Mouse (Mus musculus) thymus, postnatal 36 days (tissue): ENCODE data around the gene Atp6v1g1.

ENCODE experiments used
- DNase-seq, 2 experiments: peaks; one replicate each; pipeline ENCODE4 v3.0.0; 2022; ENCODE audit warnings: mixed read lengths in 2 of 2

Gene Atp6v1g1

GRCm38 (mm10) chr4:63547799-63548198 is 3.2 kb downstream of the Atp6v1g1 start:
- no peak for DNase-seq

GRCm38 (mm10) chr4:63548491-63548890 is 3.9 kb downstream of the Atp6v1g1 start:
- peak; percentile 12 to 41 for DNase-seq

GRCm38 (mm10) chr4:63550908-63551307 is 6.3 kb downstream of the Atp6v1g1 start:
- no peak for DNase-seq

GRCm38 (mm10) chr4:63552865-63553264 is 8.3 kb downstream of the Atp6v1g1 start:
- no peak for DNase-seq

GRCm38 (mm10) chr4:63553789-63554576 is 9.4 kb downstream of the Atp6v1g1 start:
- DNase-seq: no peak

GRCm38 (mm10) chr4:63554616-63555015 is 10.0 kb downstream of the Atp6v1g1 start:
- no peak for DNase-seq

- DNase-seq: no peak
Measured at GRCm38 (mm10) chr4:63555111-63555510, 10.5 kb downstream of the Atp6v1g1 start.

- no peak for DNase-seq
Measured at GRCm38 (mm10) chr4:63556665-63557064, 12.1 kb downstream of the Atp6v1g1 start.

GRCm38 (mm10) chr4:63557124-63558059 is 12.8 kb downstream of the Atp6v1g1 start:
- DNase-seq: peak in 1 of 2 experiments; percentile 13

- peak; percentile 84 to 85 for DNase-seq
Measured at GRCm38 (mm10) chr4:63558407-63559081, 14.0 kb downstream of the Atp6v1g1 start, which contains the start of gene Tmem268. Gene Tmem268, plus strand, starts transcription at chr4:63558781.

GRCm38 (mm10) chr4:63559127-63559697 is 14.6 kb downstream of the Atp6v1g1 start:
- DNase-seq: peak; percentile 11 to 14

- DNase-seq: peak; percentile 42 to 56
Measured at GRCm38 (mm10) chr4:63560079-63560478, 15.5 kb downstream of the Atp6v1g1 start.

GRCm38 (mm10) chr4:63561861-63562675 is 17.5 kb downstream of the Atp6v1g1 start:
- DNase-seq: peak; percentile 63 to 76

GRCm38 (mm10) chr4:63562742-63563141 is 18.2 kb downstream of the Atp6v1g1 start:
- DNase-seq: peak; percentile 19 to 27

GRCm38 (mm10) chr4:63567712-63568390 is 23.3 kb downstream of the Atp6v1g1 start:
- DNase-seq: no peak

- DNase-seq: no peak
Measured at GRCm38 (mm10) chr4:63569322-63569721, 24.8 kb downstream of the Atp6v1g1 start.

- DNase-seq: no peak
Measured at GRCm38 (mm10) chr4:63570208-63570781, 25.7 kb downstream of the Atp6v1g1 start.

- DNase-seq: no peak
Measured at GRCm38 (mm10) chr4:63572621-63573020, 28.0 kb downstream of the Atp6v1g1 start.

GRCm38 (mm10) chr4:63579649-63580048 is 35.1 kb downstream of the Atp6v1g1 start:
- DNase-seq: no peak

GRCm38 (mm10) chr4:63580078-63580477 is 35.5 kb downstream of the Atp6v1g1 start:
- DNase-seq: no peak

- no peak for DNase-seq
Measured at GRCm38 (mm10) chr4:63582580-63582979, 38.0 kb downstream of the Atp6v1g1 start.
